Mouse (Mus musculus) testis, adult 2 months (tissue): ENCODE measurements around the gene Gm37240. TPM values are rescaled to one million over a fixed set of nuclear protein-coding genes. Genes with fewer than 3 reads are reported as not detected.
A peak's percentile ranks its signal among the peaks of the same experiment; 100 is the strongest.
"Not testable (repeated sequence)": the region's sequence is repeated elsewhere in the genome, so short reads cannot be mapped to it uniquely, and the experiment has no call there.

Source experiments
- H3K27ac ChIP-seq: fragments of 200-500 bp; 2 replicates; pipeline ENCODE4 v1.5.1; 2012; ENCODE audit warnings: low read depth, low read length; ENCODE audit not compliant: control insufficient read depth, insufficient read depth
- H3K27me3 ChIP-seq: fragments of 200-500 bp; 2 replicates; pipeline ENCODE4 v1.6.1; 2012; ENCODE audit warnings: mild to moderate bottlenecking, low read length, moderate library complexity; ENCODE audit not compliant: control insufficient read depth, insufficient read depth
- H3K36me3 ChIP-seq: fragments of 200-500 bp; 2 replicates; pipeline ENCODE4 v1.6.1; 2012; ENCODE audit warnings: mild to moderate bottlenecking, low read length; ENCODE audit not compliant: control insufficient read depth, insufficient read depth
- H3K4me1 ChIP-seq: fragments of 200-500 bp; 2 replicates; pipeline ENCODE4 v1.6.1; 2012; ENCODE audit warnings: low read length; ENCODE audit not compliant: control insufficient read depth, insufficient read depth
- H3K4me3 ChIP-seq: fragments of 200-500 bp; 2 replicates; pipeline ENCODE4 v1.5.1; 2012; ENCODE audit warnings: low read depth, mild to moderate bottlenecking, low read length, moderate library complexity, mixed read lengths; ENCODE audit not compliant: control insufficient read depth
- CTCF ChIP-seq: fragments of 200-500 bp; IDR thresholded peaks from 2 replicates; pipeline ENCODE4 v1.5.1; 2012; ENCODE audit warnings: low read depth, mild to moderate bottlenecking, inconsistent platforms, low read length, moderate library complexity; ENCODE audit not compliant: control insufficient read depth, insufficient read depth, insufficient replicate concordance
- POLR2A ChIP-seq: fragments of 200-500 bp; IDR thresholded peaks from 2 replicates; pipeline ENCODE4 v1.6.1; 2012; ENCODE audit warnings: low read depth, mild to moderate bottlenecking, inconsistent platforms, low read length, moderate library complexity; ENCODE audit not compliant: control insufficient read depth
- polyA plus RNA-seq: library from polyadenylated mRNA; depleted of rRNA; stranded (reverse); fragments of >200 nt; gene quantifications from 2 replicates; pipeline ENCODE4 v1.2.3, GENCODE M21; 2012

Gm37240 gene
- polyA plus RNA-seq, 1 experiment = not detected

GRCm38 (mm10) chr3:85573216-85573863, 314.0 kb downstream of the Gm37240 start:
- H3K27ac ChIP-seq = no peak overlapping the region; the same call in 1 of the 2 replicates
- H3K4me1 ChIP-seq = no peaks in the 10 kb centered on the region; the same call in 1 of the 2 replicates
- no peaks in the 10 kb centered on the region for H3K27me3 ChIP-seq
- H3K36me3 ChIP-seq = no peaks in the 10 kb centered on the region
- TF ChIP-seq POLR2A (no peak), CTCF (no peak)
- peak overlapping the region; percentile 98 for H3K4me3 ChIP-seq

- not testable (repeated sequence) for H3K36me3 ChIP-seq, H3K4me1 ChIP-seq, H3K27me3 ChIP-seq, H3K27ac ChIP-seq, H3K4me3 ChIP-seq
Observed at GRCm38 (mm10) chr3:85572502-85572901, 314.8 kb downstream of the Gm37240 start.

- H3K4me3 ChIP-seq = no peak overlapping the region
- H3K27me3 ChIP-seq = no peaks in the 10 kb centered on the region
- TF ChIP-seq POLR2A (no peak), CTCF (no peak)
- H3K36me3 ChIP-seq = no peaks in the 10 kb centered on the region
- no peaks in the 10 kb centered on the region; the same call in 1 of the 2 replicates for H3K4me1 ChIP-seq
- no peak overlapping the region for H3K27ac ChIP-seq
Observed at GRCm38 (mm10) chr3:85571276-85571675, 316.0 kb downstream of the Gm37240 start.

GRCm38 (mm10) chr3:85564603-85565002, 322.7 kb downstream of the Gm37240 start:
- Histone ChIP-seq H3K4me1 (no peaks in the 10 kb centered on the region), H3K36me3 (no peaks in the 10 kb centered on the region), H3K27ac (no peak overlapping the region), H3K27me3 (no peaks in the 10 kb centered on the region), H3K4me3 (no peak overlapping the region)
- TF ChIP-seq CTCF = no peak
- TF ChIP-seq POLR2A = no peak

GRCm38 (mm10) chr3:85553731-85554277, 333.5 kb downstream of the Gm37240 start:
- no peaks in the 10 kb centered on the region for H3K27me3 ChIP-seq
- no peak overlapping the region for H3K27ac ChIP-seq
- no peak overlapping the region for H3K4me3 ChIP-seq
- no peaks in the 10 kb centered on the region for H3K4me1 ChIP-seq
- TF ChIP-seq CTCF = no peak
- no peak for TF ChIP-seq POLR2A
- no peaks in the 10 kb centered on the region for H3K36me3 ChIP-seq

GRCm38 (mm10) chr3:85551352-85551751, 336.0 kb downstream of the Gm37240 start:
- no peak for TF ChIP-seq CTCF
- no peak for TF ChIP-seq POLR2A
- H3K27me3 ChIP-seq = no peaks in the 10 kb centered on the region
- no peak overlapping the region for H3K27ac ChIP-seq
- H3K4me1 ChIP-seq = no peaks in the 10 kb centered on the region
- no peak overlapping the region for H3K4me3 ChIP-seq
- no peaks in the 10 kb centered on the region for H3K36me3 ChIP-seq

GRCm38 (mm10) chr3:85550312-85550711, 337.0 kb downstream of the Gm37240 start:
- Histone ChIP-seq H3K36me3 (no peaks in the 10 kb centered on the region), H3K4me3 (no peak overlapping the region), H3K4me1 (no peaks in the 10 kb centered on the region), H3K27ac (no peak overlapping the region), H3K27me3 (no peaks in the 10 kb centered on the region)
- TF ChIP-seq CTCF = no peak
- no peak for TF ChIP-seq POLR2A

GRCm38 (mm10) chr3:85543652-85544051, 343.7 kb downstream of the Gm37240 start:
- no peak overlapping the region for H3K4me3 ChIP-seq
- TF ChIP-seq CTCF = no peak
- no peak for TF ChIP-seq POLR2A
- H3K27me3 ChIP-seq = no peaks in the 10 kb centered on the region
- no peaks in the 10 kb centered on the region for H3K36me3 ChIP-seq
- no peak overlapping the region for H3K27ac ChIP-seq
- no peaks in the 10 kb centered on the region for H3K4me1 ChIP-seq
